Mouse (Mus musculus) forebrain, embryonic 12.5 days (tissue): ENCODE results near the gene Plxnd1. TPM values are rescaled to one million over a fixed set of nuclear protein-coding genes. Genes with fewer than 3 reads are reported as not detected.

Experiments used
- ATAC-seq: fragments of 200-750 bp; cut with Nextera tagmentation; 2 replicates; pipeline ENCODE4 v1.8.0; 2017; ENCODE audit warnings: moderate TSS enrichment; ENCODE audit not compliant: low FRiP score
- H3K27ac ChIP-seq: fragments of 300-500 bp; sonication (generic); 2 replicates; pipeline ENCODE4 v1.5.1; 2016; ENCODE audit warnings: mild to moderate bottlenecking
- H3K27me3 ChIP-seq: fragments of 300-500 bp; sonication (generic); 2 replicates; pipeline ENCODE4 v1.6.1; 2016; ENCODE audit warnings: mild to moderate bottlenecking
- H3K36me3 ChIP-seq: fragments of 300-500 bp; sonication (generic); replicated peaks from 2 replicates; pipeline ENCODE4 v1.6.1; 2016; ENCODE audit warnings: mild to moderate bottlenecking
- H3K4me1 ChIP-seq: fragments of 300-500 bp; sonication (generic); 2 replicates; pipeline ENCODE4 v1.6.1; 2016
- H3K4me2 ChIP-seq: fragments of 300-500 bp; sonication (generic); 2 replicates; pipeline ENCODE4 v1.6.1; 2016; ENCODE audit warnings: mild to moderate bottlenecking, moderate library complexity
- H3K4me3 ChIP-seq: fragments of 300-500 bp; sonication (generic); replicated peaks from 2 replicates; pipeline ENCODE4 v1.5.1; 2016; ENCODE audit warnings: mild to moderate bottlenecking
- H3K9ac ChIP-seq: fragments of 300-500 bp; sonication (generic); 2 replicates; pipeline ENCODE4 v1.6.1; 2016; ENCODE audit warnings: mild to moderate bottlenecking
- H3K9me3 ChIP-seq: fragments of 300-500 bp; sonication (generic); 2 replicates; pipeline ENCODE4 v1.6.1; 2016
- WGBS: fragments of 180-500 bp; shearing (Covaris S2); methylation state at CpG from one replicate; pipeline ENCODE4 v1.1.7; 2016; 5-methylcytosine and 5-hydroxymethylcytosine counted together
- polyA plus RNA-seq: library from polyadenylated mRNA; unstranded; fragments of >200 nt; fragmentation: Nextera tagmentation; extraction: Ambion mirVana; gene quantifications from 2 replicates; pipeline ENCODE4 v1.2.1, GENCODE M21; 2016

Plxnd1 gene
- polyA plus RNA-seq, 1 experiment from 2014 or later, result 19.2 TPM

DNA sequence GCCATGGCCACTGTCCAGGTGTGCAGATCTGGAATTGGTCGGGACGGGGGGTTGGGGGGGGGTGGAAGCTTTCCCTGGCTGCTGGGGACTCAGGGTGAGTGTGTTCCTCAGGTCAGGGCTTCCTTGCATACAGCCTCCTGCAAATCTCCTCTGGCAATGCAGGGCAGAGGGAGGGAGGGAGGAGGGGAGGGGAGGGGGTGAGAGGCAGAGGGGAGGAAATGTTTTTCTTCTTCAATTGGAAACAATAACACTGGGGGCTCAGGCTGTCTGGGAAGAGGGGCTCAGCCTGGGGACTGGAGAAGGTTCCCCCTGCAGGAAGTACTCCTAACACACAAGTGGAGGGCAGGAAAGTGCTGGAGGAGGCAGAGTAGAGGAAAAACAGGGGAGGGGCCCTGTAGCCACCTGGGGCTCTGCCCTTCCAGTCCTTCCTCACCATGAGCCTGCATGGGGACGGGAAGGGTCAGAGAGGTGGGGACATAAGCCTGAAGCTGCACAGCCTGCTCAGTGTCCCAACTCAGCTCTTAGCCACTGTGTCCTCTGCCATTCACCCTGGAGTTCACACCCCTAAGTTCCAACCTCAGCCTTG lies 3.0 kb upstream of the Plxnd1 start:
- Histone ChIP-seq H3K9me3 (no peaks in the 10 kb centered on the region), H3K27ac (no peak overlapping the region), H3K27me3 (peaks cover 30% of the 10 kb centered on the region), H3K9ac (no peak overlapping the region), H3K4me1 (peaks cover 24% of the 10 kb centered on the region), H3K36me3 (no peaks in the 10 kb centered on the region), H3K4me2 (no peak overlapping the region), H3K4me3 (no peak overlapping the region)
- no peak for ATAC-seq
- WGBS, result 30% methylated on average over 3 of the region's 3 CpGs

DNA sequence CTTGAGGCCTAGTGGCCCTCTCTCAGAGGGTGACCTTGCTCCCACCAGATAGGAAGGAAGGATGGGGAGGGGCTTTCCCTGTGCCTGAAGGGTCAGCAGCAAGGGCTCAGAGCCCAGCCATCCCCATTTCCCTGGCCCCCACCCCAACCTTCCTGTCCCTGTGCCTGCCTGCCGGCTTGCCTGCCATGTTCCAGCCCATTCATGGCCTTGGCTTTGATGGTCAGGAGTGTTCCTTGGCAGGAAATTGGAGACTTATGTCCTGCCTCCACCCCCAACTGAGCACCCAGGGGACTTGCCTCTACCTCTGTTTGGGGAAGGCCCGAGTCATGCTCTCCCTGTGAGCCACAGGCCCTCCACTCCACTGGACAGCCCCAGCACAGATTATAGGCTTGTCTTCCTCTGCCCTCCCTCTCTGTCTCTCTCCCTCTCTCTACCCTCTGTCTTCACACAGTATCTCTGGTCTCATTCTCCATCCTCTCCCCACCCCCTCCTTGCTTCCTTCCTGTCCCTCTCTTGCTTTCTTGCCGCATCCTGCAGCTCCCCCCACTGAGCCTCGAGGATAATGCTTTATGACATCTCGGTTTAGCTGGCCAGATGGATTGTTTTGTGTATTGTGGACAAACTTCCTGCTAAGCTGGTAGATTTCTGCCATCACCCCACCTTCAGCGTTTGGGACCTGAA lies 1.5 kb upstream of the Plxnd1 start:
- no peak overlapping the region for H3K4me2 ChIP-seq

GRCm38 (mm10) chr6:115995531-115995941 lies 731 bp upstream of the Plxnd1 start:
- H3K27ac ChIP-seq, result peak overlapping the region; percentile 31; the same call in 1 of the 2 replicates

More for the DNA sequence above, 1.5 kb upstream of the Plxnd1 start:
- no peak for ATAC-seq
- H3K9me3 ChIP-seq, result no peaks in the 10 kb centered on the region
- H3K36me3 ChIP-seq, result no peaks in the 10 kb centered on the region
- 35% methylated on average over 6 of the region's 6 CpGs for WGBS
- no peak overlapping the region for H3K4me3 ChIP-seq
- H3K27me3 ChIP-seq, result peaks cover 45% of the 10 kb centered on the region
- peaks cover 31% of the 10 kb centered on the region for H3K4me1 ChIP-seq
- no peak overlapping the region for H3K27ac ChIP-seq
- H3K9ac ChIP-seq, result no peak overlapping the region

DNA sequence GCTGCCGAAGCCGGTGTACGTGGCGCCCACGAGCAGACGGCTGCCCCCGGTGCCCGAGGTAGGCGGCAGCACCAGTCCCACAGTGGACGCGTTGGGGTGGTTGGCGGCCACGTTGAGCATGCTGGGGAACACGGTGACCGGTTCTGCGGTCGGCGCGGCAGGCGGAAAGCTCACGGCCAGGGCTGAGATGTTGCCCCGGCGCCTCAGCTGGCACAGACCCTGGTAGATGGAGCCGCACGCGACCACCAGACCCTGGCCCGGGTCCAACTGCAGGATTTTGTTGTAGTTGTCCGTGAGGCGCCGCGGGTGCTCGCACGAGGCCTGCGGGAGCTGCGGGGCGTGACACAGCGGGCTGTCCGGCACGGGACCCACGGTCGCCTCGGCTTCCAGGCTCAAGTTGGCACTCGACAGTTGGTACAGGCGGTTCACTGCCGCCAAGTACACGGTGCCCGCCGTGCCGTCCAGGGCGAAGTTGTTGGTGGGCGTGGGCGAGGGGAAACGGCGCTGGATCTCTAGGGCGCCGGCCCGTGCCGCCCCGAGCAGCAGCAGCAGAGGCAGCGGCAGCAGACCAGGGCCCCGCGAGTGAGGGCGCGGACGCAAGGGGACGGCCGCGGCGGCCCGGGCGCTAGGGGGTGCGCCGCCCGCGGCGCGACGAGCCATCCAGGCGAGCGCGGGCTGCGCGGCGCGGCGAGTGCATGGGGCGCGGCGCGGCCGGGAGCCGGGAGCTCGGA lies 494 bp downstream of the Plxnd1 start:
- Histone ChIP-seq H3K9me3 (no peaks in the 10 kb centered on the region), H3K4me1 (peaks cover 33% of the 10 kb centered on the region), H3K27ac (peak overlapping the region; percentile 36; the same call in 1 of the 2 replicates), H3K27me3 (peaks cover 59% of the 10 kb centered on the region), H3K36me3 (no peaks in the 10 kb centered on the region), H3K9ac (peak overlapping the region; percentile 53), H3K4me3 (peak overlapping the region; percentile 47), H3K4me2 (peak overlapping the region; percentile 84)
- ATAC-seq, result no peak; the same call in 1 of the 2 replicates
- WGBS, result under 1% methylated on average over 74 of the region's 93 CpGs

More at GRCm38 (mm10) chr6:115995531-115995941, 731 bp upstream of the Plxnd1 start:
- Histone ChIP-seq H3K27me3 (peaks cover 53% of the 10 kb centered on the region), H3K9ac (no peak overlapping the region; the same call in 1 of the 2 replicates), H3K4me2 (peak overlapping the region; percentile 84), H3K4me1 (peaks cover 33% of the 10 kb centered on the region), H3K9me3 (no peaks in the 10 kb centered on the region), H3K4me3 (peak overlapping the region; percentile 47), H3K36me3 (no peaks in the 10 kb centered on the region)
- ATAC-seq, result no peak
- WGBS, result 57% methylated on average over 4 of the region's 4 CpGs

- H3K27ac ChIP-seq, result peak overlapping the region; percentile 36; the same call in 1 of the 2 replicates
- peak overlapping the region; percentile 84 for H3K4me2 ChIP-seq
- H3K36me3 ChIP-seq, result no peaks in the 10 kb centered on the region
- 2% methylated on average over 86 of the region's 86 CpGs for WGBS
- H3K9me3 ChIP-seq, result no peaks in the 10 kb centered on the region
- H3K27me3 ChIP-seq, result peaks cover 63% of the 10 kb centered on the region
- peaks cover 33% of the 10 kb centered on the region for H3K4me1 ChIP-seq
- 0 out of 2 replicates have a peak, but pooled peaks have one; percentile 31 for ATAC-seq
- peak overlapping the region; percentile 53 for H3K9ac ChIP-seq
- peak overlapping the region; percentile 47 for H3K4me3 ChIP-seq
These were observed 1.2 kb downstream of the Plxnd1 start for GRCm38 (mm10) chr6:115993463-115994145.

- Histone ChIP-seq H3K4me1 (peaks cover 33% of the 10 kb centered on the region), H3K9me3 (no peaks in the 10 kb centered on the region), H3K27me3 (peaks cover 63% of the 10 kb centered on the region), H3K4me3 (peak overlapping the region; percentile 47), H3K27ac (no peak overlapping the region), H3K9ac (peak overlapping the region; percentile 53; the same call in 1 of the 2 replicates), H3K4me2 (peak overlapping the region; percentile 84), H3K36me3 (no peaks in the 10 kb centered on the region)
- 45% methylated on average over 6 of the region's 6 CpGs for WGBS
- ATAC-seq, result 0 out of 2 replicates have a peak, but pooled peaks have one; percentile 0
These were observed 1.8 kb downstream of the Plxnd1 start for GRCm38 (mm10) chr6:115992981-115993380.

DNA sequence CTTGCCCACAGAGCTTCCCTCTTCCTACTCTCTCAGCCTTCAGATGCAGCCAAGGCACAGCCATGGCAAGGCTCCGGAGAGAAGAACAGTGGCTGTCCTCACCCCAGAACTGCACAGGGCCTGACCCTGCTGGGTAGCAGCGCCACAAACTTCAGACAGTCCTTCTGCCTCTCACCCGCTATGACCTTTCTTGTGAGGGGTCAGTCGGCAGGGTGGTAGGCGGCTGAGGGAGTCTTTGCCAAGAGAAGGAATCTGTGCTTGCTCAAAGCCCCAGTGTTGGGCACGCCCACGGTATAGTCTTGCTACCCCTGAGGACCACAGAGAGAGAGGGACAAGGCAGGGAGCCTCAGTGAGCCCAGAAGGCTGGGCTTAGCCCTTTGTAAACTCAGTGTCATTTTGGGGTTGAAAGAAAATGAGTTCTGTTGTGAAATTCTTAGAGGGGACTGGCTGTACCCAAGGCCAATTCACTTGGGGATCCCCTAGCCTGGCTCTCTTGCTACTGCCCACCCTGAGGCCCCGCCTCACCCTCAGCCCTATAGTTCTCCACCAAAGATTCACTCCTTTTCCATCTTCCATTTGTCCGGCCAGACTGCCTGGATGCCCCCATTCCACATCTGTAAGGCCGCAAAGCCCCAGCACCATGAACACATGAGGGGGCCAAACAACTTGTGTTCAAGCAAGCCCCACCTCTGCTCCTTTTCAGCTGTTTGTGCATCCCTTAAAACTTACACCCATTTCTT lies 2.8 kb downstream of the Plxnd1 start:
- Histone ChIP-seq H3K4me1 (peaks cover 28% of the 10 kb centered on the region), H3K9ac (0 out of 2 replicates have a peak overlapping the region, but pooled peaks have one; percentile 13), H3K36me3 (no peaks in the 10 kb centered on the region), H3K27ac (no peak overlapping the region), H3K4me2 (peak overlapping the region; percentile 13), H3K4me3 (peak overlapping the region; percentile 47), H3K27me3 (peaks cover 63% of the 10 kb centered on the region), H3K9me3 (no peaks in the 10 kb centered on the region)
- WGBS, result 25% methylated on average over 10 of the region's 10 CpGs
- ATAC-seq, result no peak

DNA sequence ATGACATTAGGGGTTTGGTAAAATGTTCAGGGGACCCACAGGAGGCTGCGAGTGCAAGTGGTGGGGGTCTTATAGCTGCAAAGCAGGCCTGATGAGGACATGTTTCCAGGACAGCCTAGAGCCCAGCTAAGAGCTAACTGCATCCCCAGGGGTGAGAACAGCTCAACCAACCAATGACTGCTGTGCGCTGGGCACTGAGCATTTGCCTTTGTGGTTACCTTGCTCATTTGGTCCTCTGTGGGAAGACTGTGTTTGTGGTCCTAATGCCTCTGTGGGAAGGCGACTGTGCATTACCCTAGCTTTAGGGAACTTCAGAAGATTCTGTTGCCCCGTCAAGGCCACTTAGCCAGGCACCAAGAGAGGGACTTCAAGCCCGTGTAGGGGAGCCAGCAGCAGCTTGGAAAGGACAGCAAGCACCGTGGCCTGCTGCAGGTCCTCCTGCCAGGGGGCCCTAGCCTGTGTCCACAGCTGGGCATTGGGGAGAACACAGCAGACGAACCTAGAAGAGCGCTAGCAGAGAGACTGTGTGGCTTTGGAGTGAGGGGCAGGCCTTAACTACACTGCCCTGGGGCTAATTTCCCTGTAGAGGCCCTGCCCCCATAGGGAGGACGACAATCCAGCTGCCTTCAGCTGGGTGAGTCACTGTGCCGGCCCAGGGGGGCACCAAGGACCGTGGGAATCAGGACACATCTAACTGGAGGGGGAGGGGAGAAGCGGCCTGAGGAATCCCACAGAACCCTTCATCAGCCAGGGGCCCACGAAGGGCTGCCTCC lies 3.5 kb downstream of the Plxnd1 start:
- Histone ChIP-seq H3K4me3 (peak overlapping the region; percentile 47), H3K9me3 (no peaks in the 10 kb centered on the region), H3K4me2 (peak overlapping the region; percentile 13), H3K27me3 (peaks cover 61% of the 10 kb centered on the region), H3K27ac (no peak overlapping the region), H3K36me3 (no peaks in the 10 kb centered on the region), H3K9ac (0 out of 2 replicates have a peak overlapping the region, but pooled peaks have one; percentile 13), H3K4me1 (peaks cover 35% of the 10 kb centered on the region)
- no peak for ATAC-seq
- WGBS, result 30% methylated on average over 13 of the region's 13 CpGs

GRCm38 (mm10) chr6:115990479-115990878 lies 4.3 kb downstream of the Plxnd1 start:
- Histone ChIP-seq H3K27ac (no peak overlapping the region), H3K36me3 (no peaks in the 10 kb centered on the region), H3K4me2 (no peak overlapping the region), H3K9ac (no peak overlapping the region), H3K4me1 (peaks cover 42% of the 10 kb centered on the region), H3K4me3 (peak overlapping the region; percentile 3; the same call in 1 of the 2 replicates), H3K9me3 (no peaks in the 10 kb centered on the region), H3K27me3 (peaks cover 57% of the 10 kb centered on the region)
- 83% methylated on average over 9 of the region's 9 CpGs for WGBS
- no peak for ATAC-seq

DNA sequence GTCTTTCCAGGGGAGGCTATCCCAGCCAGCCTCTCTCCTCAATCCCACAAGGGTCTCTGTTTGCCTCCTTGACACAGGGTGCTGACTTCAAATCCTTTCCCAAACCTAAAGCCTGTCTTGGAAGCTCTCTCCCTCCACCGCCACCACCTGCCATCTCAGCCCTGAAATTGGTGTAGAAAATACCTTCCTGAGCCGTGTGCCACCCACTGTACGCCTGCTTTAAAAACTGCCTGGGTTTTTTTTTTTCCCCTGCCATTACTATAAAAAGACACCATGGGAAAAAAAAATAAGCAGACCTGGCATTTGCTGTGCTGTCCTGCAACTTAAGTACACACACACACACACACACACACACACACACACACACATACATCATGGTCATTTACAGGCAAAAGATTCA lies 4.7 kb downstream of the Plxnd1 start:
- Histone ChIP-seq H3K9ac (no peak overlapping the region), H3K27me3 (peaks cover 56% of the 10 kb centered on the region), H3K4me1 (peaks cover 46% of the 10 kb centered on the region), H3K9me3 (no peaks in the 10 kb centered on the region), H3K36me3 (no peaks in the 10 kb centered on the region), H3K4me3 (no peak overlapping the region), H3K4me2 (0 out of 2 replicates have a peak overlapping the region, but pooled peaks have one; percentile 1), H3K27ac (no peak overlapping the region)
- ATAC-seq, result no peak
- 78% methylated on average over 3 of the region's 3 CpGs for WGBS
